Mouse (Mus musculus) urinary bladder, adult 2 months (tissue): ENCODE measurements around the gene Oas3. TPM values are rescaled to one million over a fixed set of nuclear protein-coding genes. Genes with fewer than 3 reads are reported as not detected.
A peak's percentile ranks its signal among the peaks of the same experiment; 100 is the strongest.
"Not testable (repeated sequence)": the region's sequence is repeated elsewhere in the genome, so short reads cannot be mapped to it uniquely, and the experiment has no call there.

Experiments
- DNase-seq: peaks from one replicate; pipeline ENCODE4 v3.0.0; 2022; ENCODE audit warnings: low spot score
- polyA plus RNA-seq: library from polyadenylated mRNA; depleted of rRNA; stranded (reverse); fragments of >200 nt; gene quantifications from 2 replicates; pipeline ENCODE4 v1.2.3, GENCODE M21; 2012; rRNA removed

Gene Oas3
- polyA plus RNA-seq, result 0.32 and 0.94 TPM in 2 replicates

GRCm38 (mm10) chr5:120777478-120777877 is at the start of gene Oas3:
Gene Oas3 (minus strand): TSS chr5:120777661.
- DNase-seq, result no peak

DNA sequence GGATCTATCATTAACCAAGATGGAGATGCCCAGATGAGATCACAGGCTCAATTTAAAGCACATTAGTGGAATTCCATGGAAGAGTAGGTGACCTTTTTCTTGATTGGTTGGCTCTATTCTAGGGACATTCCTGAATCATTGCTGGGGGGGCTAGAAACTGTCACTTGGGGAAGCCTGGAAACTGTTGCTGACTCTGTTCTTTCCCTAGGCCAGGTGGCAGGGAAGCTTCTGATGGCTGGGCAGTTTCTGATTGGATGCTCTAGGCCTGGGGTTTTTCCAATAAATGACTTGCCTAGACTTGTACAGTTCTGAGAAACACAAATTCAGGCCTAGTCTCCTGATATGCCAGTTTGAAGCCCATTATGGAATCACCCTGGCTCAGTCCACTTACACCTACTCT is 41.5 kb upstream of the Oas3 start:
- no peak for DNase-seq

- DNase-seq, result no peak
Measured at GRCm38 (mm10) chr5:120815949-120816348, 38.5 kb upstream of the Oas3 start.

GRCm38 (mm10) chr5:120813023-120813422 is 35.6 kb upstream of the Oas3 start:
- DNase-seq, result no peak

- DNase-seq, result peak; percentile 63
Measured at GRCm38 (mm10) chr5:120811951-120812819, 34.7 kb upstream of the Oas3 start, which contains the start of gene Oas1c. Gene Oas1c (minus strand): TSS chr5:120812514.

GRCm38 (mm10) chr5:120809171-120809570 is 31.7 kb upstream of the Oas3 start:
- DNase-seq, result no peak

DNA sequence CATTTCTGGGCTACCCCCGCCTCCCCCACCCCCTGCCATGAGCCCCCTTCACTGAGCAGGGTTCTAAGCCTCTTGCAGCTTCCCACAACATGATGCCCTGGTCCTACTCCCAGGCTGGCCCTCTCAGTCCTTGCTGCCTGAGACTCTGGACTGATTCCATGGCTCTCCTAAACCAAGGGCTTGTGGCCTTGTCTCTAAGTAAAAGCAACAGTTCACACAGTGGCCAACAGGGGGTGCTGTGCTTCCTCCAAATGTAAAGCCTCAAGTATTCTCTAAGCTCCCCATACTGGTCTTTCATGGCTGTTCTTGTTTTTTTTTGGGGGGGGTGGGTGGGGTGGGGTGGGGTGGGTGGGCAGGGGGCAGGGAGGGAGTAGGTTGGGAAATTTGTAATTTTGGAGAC is 29.0 kb upstream of the Oas3 start:
- no peak for DNase-seq

DNA sequence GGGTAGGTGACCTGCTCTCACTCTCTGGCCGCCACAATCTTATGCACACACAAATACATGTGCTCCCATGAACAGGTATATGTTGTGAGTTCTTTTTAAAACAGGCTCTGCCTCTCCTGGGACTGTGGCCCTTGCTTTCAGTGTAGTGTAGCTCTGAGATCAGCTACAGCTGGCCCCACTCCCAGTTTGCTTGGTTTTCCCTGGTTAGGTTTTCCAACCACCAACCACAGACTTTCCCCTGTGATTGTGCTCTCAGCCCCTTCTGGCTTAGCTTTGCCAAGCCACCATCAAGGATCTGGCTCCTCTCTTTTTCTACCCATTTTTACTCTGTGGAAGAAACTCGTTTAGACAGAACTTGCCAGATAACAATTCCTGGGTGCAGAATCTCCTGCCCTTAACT is 26.1 kb upstream of the Oas3 start:
- DNase-seq, result no peak

DNA sequence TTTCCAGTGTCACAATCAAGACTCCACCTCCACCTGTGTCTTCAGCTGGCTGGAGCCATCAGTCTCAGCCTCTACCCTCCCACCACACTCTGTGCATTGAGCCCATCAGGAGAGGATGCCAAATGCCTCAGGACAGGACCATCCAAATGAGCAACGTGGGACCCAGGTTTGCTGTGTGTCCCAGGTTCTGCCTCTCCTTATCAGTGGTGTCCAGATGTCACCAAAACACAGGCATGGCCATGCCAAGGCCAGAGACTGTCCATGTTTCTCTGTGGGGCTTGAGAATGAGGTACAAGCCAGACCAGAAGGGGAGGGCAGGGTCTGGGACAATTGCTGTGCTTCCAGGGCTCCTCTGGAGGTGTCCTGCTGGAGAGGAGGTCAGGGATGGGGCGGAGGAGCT is 21.5 kb upstream of the Oas3 start:
- not testable (repeated sequence) for DNase-seq

GRCm38 (mm10) chr5:120798147-120798546 is 20.7 kb upstream of the Oas3 start:
- not testable (repeated sequence) for DNase-seq

- DNase-seq, result not testable (repeated sequence)
Measured at GRCm38 (mm10) chr5:120795480-120796034, 18.1 kb upstream of the Oas3 start, which contains the start of gene Oas1e. Gene Oas1e (minus strand): TSS chr5:120795530.

GRCm38 (mm10) chr5:120793043-120793442 is 15.6 kb upstream of the Oas3 start:
- DNase-seq, result no peak

DNA sequence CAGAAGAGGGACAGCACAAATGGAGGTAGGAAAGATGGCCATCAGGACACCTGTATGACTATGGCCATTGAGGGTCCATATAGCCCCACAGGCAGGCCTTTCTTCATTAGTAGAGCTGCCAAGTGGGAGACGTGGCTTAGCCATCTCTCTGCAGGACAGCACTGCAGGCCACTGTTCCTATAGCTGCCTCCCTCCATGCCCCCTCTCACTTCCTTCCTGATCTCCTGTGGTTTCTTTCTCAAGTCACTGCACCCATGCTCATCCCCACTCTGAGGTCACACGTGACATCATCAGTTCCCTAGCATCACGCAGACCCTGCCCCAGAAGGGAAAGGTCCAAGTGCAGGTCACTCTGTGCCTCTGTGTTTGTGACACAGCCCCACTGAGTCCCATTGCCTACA is 9.6 kb upstream of the Oas3 start:
- DNase-seq, result no peak

- DNase-seq, result no peak
Measured at GRCm38 (mm10) chr5:120782446-120782845, 5.0 kb upstream of the Oas3 start.

DNA sequence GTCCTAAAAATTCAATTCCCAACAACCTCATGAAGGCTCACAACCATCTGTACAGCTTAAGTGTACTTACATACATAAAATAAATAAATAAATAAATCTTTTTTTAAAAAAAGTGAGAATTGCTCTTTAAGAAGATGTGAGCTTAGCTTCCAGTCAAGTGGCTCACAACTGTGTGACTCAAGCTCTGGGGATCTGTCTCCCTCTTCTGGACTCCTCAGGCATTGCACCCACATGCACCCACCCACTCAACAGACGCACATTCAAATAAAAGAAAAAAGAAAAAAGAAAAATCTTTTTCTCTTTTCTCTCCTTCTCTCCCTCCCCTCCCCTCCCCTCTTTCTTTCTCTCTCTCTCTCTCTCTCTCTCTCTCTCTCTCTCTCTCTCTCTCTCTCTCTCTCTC is 4.2 kb upstream of the Oas3 start:
- no peak for DNase-seq

DNA sequence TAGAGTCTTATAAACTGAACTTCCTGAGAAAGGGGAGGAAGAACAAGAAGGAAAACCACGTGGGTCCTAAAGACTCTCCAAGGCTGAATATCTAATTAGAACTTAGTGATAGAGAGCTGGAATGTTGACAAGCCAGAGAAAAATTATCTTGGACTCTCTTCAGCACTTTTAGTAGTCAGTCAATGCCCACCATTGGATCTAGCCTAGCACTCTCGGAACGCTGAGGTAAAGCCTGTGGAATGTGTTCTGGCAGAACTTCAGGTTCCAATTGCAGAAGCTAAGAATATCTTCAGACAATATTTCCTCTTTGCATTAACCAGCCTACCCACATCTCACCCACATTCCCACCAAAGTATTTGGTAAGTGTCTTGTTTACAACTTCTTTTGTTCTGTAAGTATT is 2.5 kb upstream of the Oas3 start:
- no peak for DNase-seq

GRCm38 (mm10) chr5:120778941-120779340 is 1.5 kb upstream of the Oas3 start:
- no peak for DNase-seq

GRCm38 (mm10) chr5:120776801-120777200 is 660 bp downstream of the Oas3 start:
- no peak for DNase-seq

DNA sequence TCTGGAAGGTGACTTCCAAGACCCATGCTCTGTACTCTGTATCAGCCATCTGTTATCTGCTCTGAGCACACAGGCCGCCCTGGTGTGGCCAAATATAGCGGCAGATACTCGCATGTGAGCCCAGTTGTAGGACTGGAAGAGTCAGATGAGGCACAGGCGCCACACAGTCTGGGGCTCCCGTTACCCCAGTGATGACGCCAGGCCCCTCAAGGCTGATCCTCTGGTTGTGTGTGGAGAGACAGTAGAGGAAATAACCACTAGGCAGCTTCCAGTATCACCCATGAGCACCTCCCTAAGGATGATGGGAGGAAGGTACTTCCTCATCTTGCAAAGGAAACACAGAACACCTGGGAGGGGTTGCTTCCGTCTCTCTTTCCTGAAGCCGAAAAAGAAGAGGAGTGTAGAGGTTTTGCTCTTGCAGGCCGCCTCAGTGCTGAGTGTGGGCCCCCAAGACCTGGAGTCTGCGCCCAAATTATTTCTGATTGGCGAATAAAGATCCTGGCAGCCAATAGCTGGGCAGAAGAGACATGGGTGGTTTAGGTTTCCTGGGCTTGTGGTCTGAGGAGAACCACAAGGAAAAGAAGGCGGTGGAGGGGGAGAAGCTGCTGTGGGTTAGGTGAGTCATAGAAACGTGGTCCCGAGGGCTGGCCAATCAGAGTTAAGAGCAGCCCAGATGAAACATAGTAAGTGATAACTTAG is 2.0 kb downstream of the Oas3 start:
- no peak for DNase-seq

GRCm38 (mm10) chr5:120769396-120769795 is 8.1 kb downstream of the Oas3 start:
- DNase-seq, result no peak

- no peak for DNase-seq
Measured at GRCm38 (mm10) chr5:120765010-120765409, 12.5 kb downstream of the Oas3 start.

- DNase-seq, result no peak
Measured at GRCm38 (mm10) chr5:120761901-120762300, 15.6 kb downstream of the Oas3 start.

GRCm38 (mm10) chr5:120754215-120754614 is 23.2 kb downstream of the Oas3 start:
- DNase-seq, result no peak
